Mouse (Mus musculus) intestine, postnatal 0 days (tissue): ENCODE measurements at regions not wholly inside any gene's neighbourhood (a gene's known extent, or its start where the extent isn't known, plus 50 kb on each side); places are given as distances from the start of the nearest gene placed in this dataset.

ENCODE experiments used
- ATAC-seq: fragments of 200-750 bp; cut with Nextera tagmentation; 2 replicates; pipeline ENCODE4 v1.8.0; 2017; ENCODE audit warnings: mild to moderate bottlenecking, moderate TSS enrichment, moderate library complexity
- H3K27ac ChIP-seq: fragments of 300-500 bp; sonication (generic); 2 replicates; pipeline ENCODE4 v1.5.1; 2014; ENCODE audit warnings: mild to moderate bottlenecking, low read depth, low read length, moderate library complexity
- H3K27me3 ChIP-seq: fragments of 300-500 bp; sonication (generic); replicated peaks from 2 replicates; pipeline ENCODE4 v1.6.1; 2014; ENCODE audit warnings: low read length, mixed read lengths; ENCODE audit not compliant: control insufficient read depth, insufficient read depth
- H3K36me3 ChIP-seq: fragments of 300-500 bp; sonication (generic); 2 replicates; pipeline ENCODE4 v1.6.1; 2014; ENCODE audit warnings: mild to moderate bottlenecking, moderate library complexity; ENCODE audit not compliant: control insufficient read depth, insufficient read depth
- H3K4me1 ChIP-seq: fragments of 300-500 bp; sonication (generic); replicated peaks from 2 replicates; pipeline ENCODE4 v1.6.1; 2014; ENCODE audit warnings: antibody characterized with exemption, low read length, mixed read lengths; ENCODE audit not compliant: control insufficient read depth, insufficient read depth
- H3K4me2 ChIP-seq: fragments of 300-500 bp; sonication (generic); replicated peaks from 2 replicates; pipeline ENCODE4 v1.6.1; 2014; ENCODE audit warnings: low read depth, mild to moderate bottlenecking, moderate library complexity
- H3K4me3 ChIP-seq: fragments of 300-500 bp; sonication (generic); 2 replicates; pipeline ENCODE4 v1.5.1; 2014; ENCODE audit warnings: low read depth, low read length
- H3K9ac ChIP-seq: fragments of 300-500 bp; sonication (generic); 2 replicates; pipeline ENCODE4 v1.6.1; 2014; ENCODE audit warnings: mild to moderate bottlenecking, low read depth, low read length
- H3K9me3 ChIP-seq: fragments of 300-500 bp; sonication (generic); 2 replicates; pipeline ENCODE4 v1.6.1; 2016; ENCODE audit warnings: mixed run types; ENCODE audit not compliant: control insufficient read depth
- CTCF ChIP-seq: sonication (generic); IDR thresholded peaks from 2 replicates; pipeline ENCODE4 v1.5.1; 2016; ENCODE audit warnings: low read depth, mild to moderate bottlenecking, control low read depth, antibody characterized with exemption, moderate library complexity
- WGBS: fragments of 180-500 bp; shearing (Covaris S2); extraction: QIAGEN DNeasy Blood & Tissue Kit; methylation state at CpG from one replicate; pipeline ENCODE4 v1.1.7; 2014; 5-methylcytosine and 5-hydroxymethylcytosine counted together

GRCm38 (mm10) chr4:153557812-153558608 is 75.4 kb upstream of the Ajap1 start:
- Histone ChIP-seq H3K36me3 (no peaks in the 10 kb centered on the region), H3K4me3 (no peak overlapping the region), H3K9ac (no peak overlapping the region), H3K4me1 (no peaks in the 10 kb centered on the region), H3K27ac (no peak overlapping the region), H3K4me2 (no peak overlapping the region), H3K27me3 (no peaks in the 10 kb centered on the region), H3K9me3 (no peaks in the 10 kb centered on the region)
- ATAC-seq = no peak
- WGBS = 74% methylated on average over 19 of the region's 19 CpGs
- TF ChIP-seq CTCF = no peak

GRCm38 (mm10) chr4:153559568-153559967 is 77.0 kb upstream of the Ajap1 start:
- ATAC-seq = no peak
- Histone ChIP-seq H3K9ac (no peak overlapping the region), H3K4me1 (no peaks in the 10 kb centered on the region), H3K27ac (no peak overlapping the region), H3K4me3 (no peak overlapping the region), H3K27me3 (no peaks in the 10 kb centered on the region), H3K9me3 (no peaks in the 10 kb centered on the region), H3K4me2 (no peak overlapping the region), H3K36me3 (no peaks in the 10 kb centered on the region)
- 55% methylated on average over 4 of the region's 4 CpGs for WGBS
- no peak for TF ChIP-seq CTCF

- no peaks in the 10 kb centered on the region for H3K27me3 ChIP-seq
- no peaks in the 10 kb centered on the region for H3K4me1 ChIP-seq
- whole genome bisulfite sequencing = 57% methylated on average over 11 of the region's 11 CpGs
- H3K9me3 ChIP-seq = no peaks in the 10 kb centered on the region
- no peak overlapping the region for H3K4me2 ChIP-seq
- no peak for TF ChIP-seq CTCF
- no peak for ATAC-seq
- H3K4me3 ChIP-seq = no peak overlapping the region
- H3K9ac ChIP-seq = no peak overlapping the region
- no peaks in the 10 kb centered on the region for H3K36me3 ChIP-seq
- H3K27ac ChIP-seq = no peak overlapping the region
Observed at GRCm38 (mm10) chr4:153560193-153560592, 77.6 kb upstream of the Ajap1 start.

GRCm38 (mm10) chr4:153560956-153561355 is 78.3 kb upstream of the Ajap1 start:
- no peak for ATAC-seq
- no peaks in the 10 kb centered on the region for H3K27me3 ChIP-seq
- no peaks in the 10 kb centered on the region for H3K36me3 ChIP-seq
- TF ChIP-seq CTCF = no peak
- H3K4me3 ChIP-seq = no peak overlapping the region
- H3K4me2 ChIP-seq = no peak overlapping the region
- no peaks in the 10 kb centered on the region for H3K4me1 ChIP-seq
- H3K27ac ChIP-seq = no peak overlapping the region
- H3K9ac ChIP-seq = no peak overlapping the region
- no peaks in the 10 kb centered on the region for H3K9me3 ChIP-seq
- 35% methylated on average over 6 of the region's 6 CpGs for WGBS

GRCm38 (mm10) chr4:153561991-153562390 is 79.4 kb upstream of the Ajap1 start:
- WGBS = 80% methylated on average over 3 of the region's 3 CpGs
- no peaks in the 10 kb centered on the region for H3K27me3 ChIP-seq
- no peak overlapping the region for H3K9ac ChIP-seq
- ATAC-seq = no peak
- TF ChIP-seq CTCF = no peak
- H3K4me2 ChIP-seq = no peak overlapping the region
- H3K4me3 ChIP-seq = no peak overlapping the region
- no peaks in the 10 kb centered on the region for H3K9me3 ChIP-seq
- no peaks in the 10 kb centered on the region for H3K36me3 ChIP-seq
- no peak overlapping the region for H3K27ac ChIP-seq
- H3K4me1 ChIP-seq = no peaks in the 10 kb centered on the region

GRCm38 (mm10) chr4:153567329-153567973 is 84.8 kb upstream of the Ajap1 start:
- no peaks in the 10 kb centered on the region for H3K36me3 ChIP-seq
- WGBS = 16% methylated on average over 2 of the region's 2 CpGs
- H3K9me3 ChIP-seq = no peaks in the 10 kb centered on the region
- no peak overlapping the region for H3K27ac ChIP-seq
- no peak overlapping the region for H3K4me3 ChIP-seq
- no peaks in the 10 kb centered on the region for H3K27me3 ChIP-seq
- no peaks in the 10 kb centered on the region for H3K4me1 ChIP-seq
- H3K9ac ChIP-seq = no peak overlapping the region
- no peak overlapping the region for H3K4me2 ChIP-seq
- no peak for ATAC-seq
- no peak for TF ChIP-seq CTCF
